21 mouse cellular contexts compared by ENCODE assay signal in the genomic region with DNA sequence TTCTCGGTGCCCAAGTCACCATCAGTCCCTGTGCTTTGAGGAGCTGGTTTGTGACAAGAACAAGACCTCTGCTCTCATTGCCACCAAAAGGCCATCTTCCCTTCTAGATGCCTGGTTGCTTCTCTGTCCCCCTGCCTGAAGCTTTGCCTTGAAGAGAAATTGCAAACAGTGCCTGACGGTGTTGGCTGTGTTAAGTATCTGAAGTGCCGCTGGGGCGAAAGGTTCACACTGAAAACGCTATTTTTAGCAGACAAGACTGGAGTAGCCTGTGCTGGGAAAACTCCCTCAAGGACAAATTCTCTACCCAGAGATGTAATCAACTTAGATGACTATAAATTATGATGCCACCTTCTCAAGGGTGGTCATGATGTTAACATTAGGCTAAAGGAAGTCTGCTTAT.
DNase-seq lines count a peak whose midpoint lies in the region; ATAC-seq and TF ChIP-seq lines count a peak whose summit lies in the region.
"Had no signal": no experiment of that assay in that cellular context is flagged by ENCODE, and none has a peak within 500 bp of the region (broad histone marks: within the 10 kb centered on the region; RNA-seq: fewer than 3 reads in every experiment).

No protein-coding gene starts in this region.

- H3K9ac ChIP-seq in heart, embryonic 11.5 days (ENCODE audit: low read depth, low read length): no peak overlapping the region
- H3K9ac ChIP-seq in heart, embryonic 15.5 days: no peak overlapping the region
- H3K9ac ChIP-seq: forebrain, embryonic 13.5 days; forebrain, postnatal 0 days; hindbrain, embryonic 14.5 days; intestine, embryonic 15.5 days had no signal

- DNase-seq in heart, adult 11 months: no peak
- peak; percentile 10 for DNase-seq in kidney, adult 2 months
- DNase-seq in kidney, adult 11 months: no peak
- peak; percentile 8 for DNase-seq in heart, postnatal 4 days
- DNase-seq: adrenal gland, postnatal 14 days; cerebellum, adult 18-20 months; cerebellum, adult 9-11 months; cerebellum, postnatal 36 days; forebrain, postnatal 0 days; gastrocnemius, adult 2 months; gastrocnemius, postnatal 25 days had no signal

- H3K27ac ChIP-seq in heart, embryonic 11.5 days (ENCODE audit: low read depth, low read length): peak overlapping the region; percentile 72
- no peak overlapping the region for H3K27ac ChIP-seq in kidney, adult 2 months (ENCODE audit: insufficient read depth, low read depth, low read length)
- H3K27ac ChIP-seq in heart, embryonic 15.5 days: peak overlapping the region; percentile 45; the same call in 1 of the 2 replicates
- H3K27ac ChIP-seq: embryonic facial prominence, embryonic 10.5 days; forebrain, embryonic 13.5 days; gastrocnemius, adult 2 months; hindbrain, embryonic 10.5 days; hindbrain, embryonic 14.5 days; intestine, embryonic 15.5 days had no signal

- no peak overlapping the region for H3K4me3 ChIP-seq in heart, embryonic 11.5 days (ENCODE audit: low read depth, low read length)
- H3K4me3 ChIP-seq in kidney, adult 2 months (ENCODE audit: insufficient read depth, low read depth, low read length): no peak overlapping the region
- no peak overlapping the region for H3K4me3 ChIP-seq in heart, embryonic 15.5 days
- H3K4me3 ChIP-seq: embryonic facial prominence, embryonic 10.5 days; forebrain, embryonic 13.5 days; gastrocnemius, adult 2 months; hindbrain, embryonic 10.5 days; intestine, embryonic 15.5 days had no signal

- TF ChIP-seq POLR2A in kidney, adult 2 months (IDR thresholded peaks at IDR 0.05; ENCODE audit: low read depth, low read length): no peak

- H3K27me3 ChIP-seq in heart, embryonic 11.5 days (ENCODE audit: control insufficient read depth, insufficient read depth, low read length): no peaks in the 10 kb centered on the region
- H3K27me3 ChIP-seq in kidney, adult 2 months (replicated peaks; ENCODE audit: control insufficient read depth, insufficient read depth, low read length): no peaks in the 10 kb centered on the region
- H3K27me3 ChIP-seq in heart, embryonic 15.5 days: no peaks in the 10 kb centered on the region
- H3K27me3 ChIP-seq: forebrain, embryonic 13.5 days; intestine, embryonic 15.5 days had no signal

- no peak for ATAC-seq in heart, embryonic 11.5 days (replicated peaks; ENCODE audit: insufficient number of reproducible peaks, low FRiP score, low TSS enrichment)
- ATAC-seq in heart, embryonic 15.5 days (replicated peaks; ENCODE audit: insufficient number of reproducible peaks, insufficient read depth, low FRiP score, low read depth): 0 out of 2 replicates have a peak, but pooled peaks have one; percentile 64
- no peak for ATAC-seq in megakaryocyte, adult 5-6 weeks (ENCODE audit: poor library complexity, severe bottlenecking)
- ATAC-seq: activated CD4-positive, CD25-positive, alpha-beta regulatory T cell, adult 4 months; forebrain, embryonic 13.5 days; forebrain, postnatal 0 days; intestine, embryonic 15.5 days; Patski had no signal

- H3K4me1 ChIP-seq in heart, embryonic 11.5 days (ENCODE audit: control insufficient read depth, insufficient read depth, low read length): peaks cover 12% of the 10 kb centered on the region; the same call in 1 of the 2 replicates
- peaks cover 3% of the 10 kb centered on the region; the same call in 1 of the 2 replicates for H3K4me1 ChIP-seq in kidney, adult 2 months (ENCODE audit: control insufficient read depth, insufficient read depth, low read length)
- H3K4me1 ChIP-seq in heart, embryonic 15.5 days (replicated peaks): peaks cover 14% of the 10 kb centered on the region
- H3K4me1 ChIP-seq: embryonic facial prominence, embryonic 10.5 days; forebrain, embryonic 13.5 days; intestine, embryonic 15.5 days had no signal

- no peaks in the 10 kb centered on the region for H3K9me3 ChIP-seq in heart, embryonic 11.5 days (replicated peaks; ENCODE audit: control insufficient read depth, low read length)
- no peaks in the 10 kb centered on the region for H3K9me3 ChIP-seq in heart, embryonic 15.5 days (replicated peaks)
- H3K9me3 ChIP-seq: embryonic facial prominence, embryonic 10.5 days; forebrain, embryonic 13.5 days; hindbrain, embryonic 10.5 days; intestine, embryonic 15.5 days had no signal

- H3K36me3 ChIP-seq in heart, embryonic 11.5 days (ENCODE audit: control insufficient read depth, insufficient read depth, low read length): no peaks in the 10 kb centered on the region
- no peaks in the 10 kb centered on the region for H3K36me3 ChIP-seq in kidney, adult 2 months (ENCODE audit: control insufficient read depth, insufficient read depth, low read length)
- H3K36me3 ChIP-seq in heart, embryonic 15.5 days: no peaks in the 10 kb centered on the region
- H3K36me3 ChIP-seq: embryonic facial prominence, embryonic 10.5 days; hindbrain, embryonic 10.5 days; intestine, embryonic 15.5 days had no signal

- H3K4me2 ChIP-seq in heart, embryonic 11.5 days: no peak overlapping the region
- no peak overlapping the region for H3K4me2 ChIP-seq in heart, embryonic 15.5 days
- H3K4me2 ChIP-seq: forebrain, embryonic 13.5 days; hindbrain, embryonic 14.5 days; intestine, embryonic 15.5 days had no signal

- TF ChIP-seq CTCF in kidney, adult 2 months (conservative IDR thresholded peaks at IDR 0.05; ENCODE audit: insufficient read depth, insufficient read length, low read depth, low read length): no peak

- WGBS in heart, embryonic 11.5 days (ENCODE audit: insufficient replicate concordance): 39% methylated on average over 5 of the region's 5 CpGs
- WGBS in kidney, adult 2 months: 48% methylated on average over 5 of the region's 5 CpGs
- WGBS in heart, embryonic 15.5 days: 45% methylated on average over 5 of the region's 5 CpGs

Comparison
In these comparisons a context has a peak if more than half of its experiments do, and no peak if none do; other contexts are left out.
1. DNase-seq: peak in kidney, adult 2 months (single experiment) and heart, postnatal 4 days (single experiment); none in heart, adult 11 months (single experiment) and kidney, adult 11 months (single experiment).